Mouse (Mus musculus): ENCODE measurements around the gene Tmem200a. TPM values are rescaled to one million over a fixed set of nuclear protein-coding genes. Genes with fewer than 3 reads are reported as not detected.

Gene Tmem200a
- polyA plus RNA-seq, 1 experiment from 2014 or later = 20.9 TPM

GRCm38 (mm10) chr10:26059662-26060307 lies 19.1 kb downstream of the Tmem200a start:
- Histone ChIP-seq H3K9me3 (no peaks in the 10 kb centered on the region), H3K36me3 (no peaks in the 10 kb centered on the region), H3K4me1 (no peaks in the 10 kb centered on the region), H3K27me3 (no peaks in the 10 kb centered on the region), H3K4me3 (no peak overlapping the region), H3K27ac (no peak overlapping the region), H3K4me2 (replicated peaks) (no peak overlapping the region), H3K9ac (no peak overlapping the region)
- no peak for ATAC-seq (ENCODE audit: insufficient number of reproducible peaks, insufficient read depth, low FRiP score, low TSS enrichment)
- WGBS = 84% methylated on average over 3 of the region's 3 CpGs

DNA sequence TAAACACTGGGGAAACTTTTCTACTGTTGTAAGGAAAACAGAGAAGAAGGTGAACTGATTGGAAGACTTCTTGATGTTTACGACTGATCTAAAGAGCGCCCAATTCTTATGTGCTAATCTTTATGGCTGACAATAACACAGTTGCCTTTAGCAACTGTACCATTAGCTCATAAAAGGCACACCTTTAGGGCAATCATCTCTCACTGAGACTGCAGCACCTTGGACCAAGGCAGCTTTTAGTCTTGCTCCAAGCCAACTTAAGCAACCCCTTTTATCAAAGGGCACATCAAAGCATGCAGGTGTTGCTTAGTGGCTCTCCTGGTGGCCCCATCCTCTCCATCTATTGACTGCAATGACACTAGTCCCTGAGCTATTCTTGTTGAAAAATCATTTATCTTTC lies 27.7 kb downstream of the Tmem200a start:
- no peak for ATAC-seq (ENCODE audit: insufficient number of reproducible peaks, insufficient read depth, low FRiP score, low TSS enrichment)
- H3K4me2 ChIP-seq (replicated peaks) = no peak overlapping the region
- H3K9ac ChIP-seq = no peak overlapping the region
- H3K4me3 ChIP-seq = no peak overlapping the region
- WGBS = 91% methylated on average over 2 of the region's 2 CpGs
- H3K27ac ChIP-seq = no peak overlapping the region
- no peaks in the 10 kb centered on the region for H3K36me3 ChIP-seq
- no peaks in the 10 kb centered on the region for H3K4me1 ChIP-seq
- no peaks in the 10 kb centered on the region for H3K9me3 ChIP-seq
- H3K27me3 ChIP-seq = no peaks in the 10 kb centered on the region

- Histone ChIP-seq H3K9ac (no peak overlapping the region), H3K36me3 (no peaks in the 10 kb centered on the region), H3K27ac (no peak overlapping the region), H3K4me3 (no peak overlapping the region), H3K4me1 (no peaks in the 10 kb centered on the region), H3K27me3 (no peaks in the 10 kb centered on the region), H3K4me2 (replicated peaks) (no peak overlapping the region), H3K9me3 (no peaks in the 10 kb centered on the region)
- ATAC-seq (ENCODE audit: insufficient number of reproducible peaks, insufficient read depth, low FRiP score, low TSS enrichment) = no peak
- 83% methylated on average over 5 of the region's 5 CpGs for WGBS
Observed at GRCm38 (mm10) chr10:26034931-26035330, 43.9 kb downstream of the Tmem200a start.

DNA sequence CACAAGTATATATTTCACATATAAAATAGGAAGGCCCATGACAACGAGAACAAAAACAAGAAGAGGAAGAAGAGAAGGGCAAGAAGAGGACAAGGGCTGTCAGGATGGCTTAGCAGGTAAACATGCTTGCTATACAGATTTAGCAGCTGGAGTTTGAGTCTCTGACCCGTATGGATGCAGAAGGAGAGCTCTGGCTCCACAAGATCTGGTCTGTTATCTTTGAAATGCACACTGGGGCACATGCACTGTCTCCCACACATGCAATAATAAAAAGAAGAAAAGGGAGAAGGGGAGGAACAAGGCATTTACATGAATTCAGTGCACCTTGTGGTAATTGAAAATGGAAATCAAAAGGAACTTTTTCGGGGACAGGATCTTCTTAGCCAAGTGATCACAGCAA lies 60.1 kb downstream of the Tmem200a start:
- Histone ChIP-seq H3K4me2 (replicated peaks) (no peak overlapping the region), H3K27ac (no peak overlapping the region), H3K9ac (no peak overlapping the region), H3K4me1 (no peaks in the 10 kb centered on the region), H3K9me3 (no peaks in the 10 kb centered on the region), H3K36me3 (no peaks in the 10 kb centered on the region), H3K4me3 (no peak overlapping the region), H3K27me3 (no peaks in the 10 kb centered on the region)
- WGBS = 74% methylated on average over 3 of the region's 3 CpGs
- no peak for ATAC-seq (ENCODE audit: insufficient number of reproducible peaks, insufficient read depth, low FRiP score, low TSS enrichment)

GRCm38 (mm10) chr10:26014298-26014697 lies 64.6 kb downstream of the Tmem200a start:
- 79% methylated on average over 1 of the region's 1 CpGs for WGBS
- no peaks in the 10 kb centered on the region for H3K9me3 ChIP-seq
- no peak for ATAC-seq (ENCODE audit: insufficient number of reproducible peaks, insufficient read depth, low FRiP score, low TSS enrichment)
- H3K4me2 ChIP-seq (replicated peaks) = no peak overlapping the region
- H3K27ac ChIP-seq = no peak overlapping the region
- H3K4me1 ChIP-seq = no peaks in the 10 kb centered on the region
- no peak overlapping the region for H3K4me3 ChIP-seq
- no peaks in the 10 kb centered on the region for H3K27me3 ChIP-seq
- H3K36me3 ChIP-seq = no peaks in the 10 kb centered on the region
- no peak overlapping the region for H3K9ac ChIP-seq

GRCm38 (mm10) chr10:26008948-26009347 lies 69.9 kb downstream of the Tmem200a start:
- H3K27ac ChIP-seq = peak overlapping the region; percentile 18; the same call in 1 of the 2 replicates

GRCm38 (mm10) chr10:26005471-26005870 lies 73.4 kb downstream of the Tmem200a start:
- H3K4me3 ChIP-seq = no peak overlapping the region
- no peaks in the 10 kb centered on the region for H3K27me3 ChIP-seq
- no peak for ATAC-seq (ENCODE audit: insufficient number of reproducible peaks, insufficient read depth, low FRiP score, low TSS enrichment)
- no peak overlapping the region for H3K27ac ChIP-seq
- no peaks in the 10 kb centered on the region for H3K36me3 ChIP-seq
- H3K9ac ChIP-seq = no peak overlapping the region
- no peaks in the 10 kb centered on the region for H3K4me1 ChIP-seq
- WGBS = 86% methylated on average over 6 of the region's 6 CpGs
- no peaks in the 10 kb centered on the region for H3K9me3 ChIP-seq
- H3K4me2 ChIP-seq (replicated peaks) = no peak overlapping the region

More at GRCm38 (mm10) chr10:26008948-26009347, 69.9 kb downstream of the Tmem200a start:
- Histone ChIP-seq H3K4me3 (no peak overlapping the region), H3K9me3 (no peaks in the 10 kb centered on the region), H3K4me2 (replicated peaks) (no peak overlapping the region), H3K36me3 (no peaks in the 10 kb centered on the region), H3K9ac (no peak overlapping the region), H3K4me1 (no peaks in the 10 kb centered on the region), H3K27me3 (no peaks in the 10 kb centered on the region)
- WGBS = 48% methylated on average over 5 of the region's 5 CpGs
- no peak for ATAC-seq (ENCODE audit: insufficient number of reproducible peaks, insufficient read depth, low FRiP score, low TSS enrichment)

DNA sequence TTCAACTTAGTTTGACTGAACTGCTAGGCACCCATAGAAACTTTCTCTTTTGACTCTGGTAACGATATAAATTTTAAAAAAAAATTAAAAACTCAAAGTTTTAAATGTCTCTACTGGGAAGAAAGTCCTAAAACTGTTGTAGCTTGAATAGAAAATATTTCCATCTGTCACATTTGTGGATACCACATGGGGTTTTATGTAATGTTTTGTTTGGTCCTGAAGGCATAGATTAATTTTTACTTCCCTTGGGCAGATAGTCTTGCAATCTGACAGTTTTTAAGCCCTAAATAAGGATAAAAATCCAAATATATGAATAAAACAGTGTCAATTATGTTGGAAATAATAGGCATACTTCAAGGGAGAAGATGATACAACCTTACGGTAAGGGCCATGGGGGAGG lies 78.0 kb downstream of the Tmem200a start:
- Histone ChIP-seq H3K9ac (no peak overlapping the region), H3K4me2 (replicated peaks) (no peak overlapping the region), H3K36me3 (no peaks in the 10 kb centered on the region), H3K4me3 (no peak overlapping the region), H3K9me3 (no peaks in the 10 kb centered on the region), H3K27ac (no peak overlapping the region), H3K4me1 (no peaks in the 10 kb centered on the region), H3K27me3 (no peaks in the 10 kb centered on the region)
- ATAC-seq (ENCODE audit: insufficient number of reproducible peaks, insufficient read depth, low FRiP score, low TSS enrichment) = no peak
- 90% methylated on average over 2 of the region's 2 CpGs for WGBS

- Histone ChIP-seq H3K4me3 (no peak overlapping the region), H3K27ac (no peak overlapping the region), H3K36me3 (no peaks in the 10 kb centered on the region), H3K4me1 (no peaks in the 10 kb centered on the region), H3K9me3 (no peaks in the 10 kb centered on the region), H3K4me2 (replicated peaks) (no peak overlapping the region), H3K27me3 (no peaks in the 10 kb centered on the region), H3K9ac (no peak overlapping the region)
- 90% methylated on average over 5 of the region's 5 CpGs for WGBS
- ATAC-seq (ENCODE audit: insufficient number of reproducible peaks, insufficient read depth, low FRiP score, low TSS enrichment) = no peak
Observed at GRCm38 (mm10) chr10:25999291-25999930, 79.4 kb downstream of the Tmem200a start.

- H3K27me3 ChIP-seq = no peaks in the 10 kb centered on the region
- H3K4me2 ChIP-seq (replicated peaks) = no peak overlapping the region
- H3K9me3 ChIP-seq = no peaks in the 10 kb centered on the region
- H3K36me3 ChIP-seq = no peaks in the 10 kb centered on the region
- no peak overlapping the region for H3K9ac ChIP-seq
- H3K4me3 ChIP-seq = no peak overlapping the region
- WGBS = 69% methylated on average over 2 of the region's 2 CpGs
- H3K27ac ChIP-seq = no peak overlapping the region
- H3K4me1 ChIP-seq = no peaks in the 10 kb centered on the region
- no peak for ATAC-seq (ENCODE audit: insufficient number of reproducible peaks, insufficient read depth, low FRiP score, low TSS enrichment)
Observed at GRCm38 (mm10) chr10:25984056-25984455, 94.8 kb downstream of the Tmem200a start.

DNA sequence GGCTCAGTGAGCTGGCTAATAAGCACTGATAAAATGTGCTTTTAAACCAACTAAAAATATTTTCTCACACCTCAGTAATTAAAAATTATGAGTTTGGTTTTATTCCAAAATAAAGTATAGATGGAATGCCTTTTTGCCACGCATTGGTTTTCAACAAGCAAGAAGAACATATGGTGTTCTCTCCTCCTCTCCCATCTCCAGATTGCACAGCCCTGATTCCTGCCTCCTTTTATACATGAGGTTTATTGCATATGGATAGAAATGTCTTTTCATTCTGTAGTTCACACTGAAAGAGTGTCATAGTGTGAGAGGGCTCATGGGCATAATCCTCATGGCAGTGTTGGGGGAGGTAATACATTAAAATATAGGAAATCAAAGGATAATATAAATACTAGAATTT lies 96.2 kb downstream of the Tmem200a start:
- WGBS = 87% methylated on average over 1 of the region's 1 CpGs

GRCm38 (mm10) chr10:25962863-25963262 lies 116.0 kb downstream of the Tmem200a start:
- Histone ChIP-seq H3K4me1 (no peaks in the 10 kb centered on the region), H3K9me3 (no peaks in the 10 kb centered on the region), H3K36me3 (no peaks in the 10 kb centered on the region), H3K27me3 (no peaks in the 10 kb centered on the region), H3K4me3 (no peak overlapping the region), H3K27ac (no peak overlapping the region), H3K4me2 (replicated peaks) (no peak overlapping the region), H3K9ac (no peak overlapping the region)
- 51% methylated on average over 4 of the region's 4 CpGs for WGBS
- no peak for ATAC-seq (ENCODE audit: insufficient number of reproducible peaks, insufficient read depth, low FRiP score, low TSS enrichment)

More for the DNA sequence above, 96.2 kb downstream of the Tmem200a start:
- Histone ChIP-seq H3K4me1 (no peaks in the 10 kb centered on the region), H3K27ac (no peak overlapping the region), H3K36me3 (no peaks in the 10 kb centered on the region), H3K9ac (no peak overlapping the region), H3K27me3 (no peaks in the 10 kb centered on the region), H3K4me2 (replicated peaks) (no peak overlapping the region), H3K9me3 (no peaks in the 10 kb centered on the region), H3K4me3 (no peak overlapping the region)
- no peak for ATAC-seq (ENCODE audit: insufficient number of reproducible peaks, insufficient read depth, low FRiP score, low TSS enrichment)
